Mouse (Mus musculus): ENCODE results near the gene Cyp4b1. TPM values are rescaled to one million over a fixed set of nuclear protein-coding genes. Genes with fewer than 3 reads are reported as not detected.

Gene Cyp4b1
- polyA plus RNA-seq, 1 experiment from 2014 or later, result 27.5 TPM

GRCm38 (mm10) chr4:115575776-115576175 is 71.7 kb downstream of the Cyp4b1 start:
- H3K27ac ChIP-seq (ENCODE audit: low read length), result no peak overlapping the region
- H3K9me3 ChIP-seq (ENCODE audit: control insufficient read depth, low read length), result no peaks in the 10 kb centered on the region
- 51% methylated on average over 2 of the region's 2 CpGs for WGBS
- no peaks in the 10 kb centered on the region for H3K4me1 ChIP-seq (replicated peaks; ENCODE audit: control insufficient read depth, insufficient read depth, low read length)
- H3K9ac ChIP-seq (ENCODE audit: low read length), result no peak overlapping the region
- no peaks in the 10 kb centered on the region for H3K36me3 ChIP-seq (ENCODE audit: control insufficient read depth, insufficient read depth, low read length)
- peak; percentile 85 for ATAC-seq (ENCODE audit: low read depth)
- no peak overlapping the region for H3K4me3 ChIP-seq (ENCODE audit: low read length)
- H3K27me3 ChIP-seq (ENCODE audit: control insufficient read depth, insufficient read depth, low read depth, low read length), result no peaks in the 10 kb centered on the region
- H3K4me2 ChIP-seq (ENCODE audit: low read depth, low read length), result no peak overlapping the region

- Histone ChIP-seq H3K4me1 (replicated peaks; ENCODE audit: control insufficient read depth, insufficient read depth, low read length) (no peaks in the 10 kb centered on the region), H3K9ac (ENCODE audit: low read length) (no peak overlapping the region), H3K4me2 (ENCODE audit: low read depth, low read length) (no peak overlapping the region), H3K4me3 (ENCODE audit: low read length) (no peak overlapping the region), H3K9me3 (ENCODE audit: control insufficient read depth, low read length) (no peaks in the 10 kb centered on the region), H3K36me3 (ENCODE audit: control insufficient read depth, insufficient read depth, low read length) (no peaks in the 10 kb centered on the region), H3K27me3 (ENCODE audit: control insufficient read depth, insufficient read depth, low read depth, low read length) (no peaks in the 10 kb centered on the region), H3K27ac (ENCODE audit: low read length) (no peak overlapping the region)
- 67% methylated on average over 3 of the region's 3 CpGs for WGBS
- ATAC-seq (ENCODE audit: low read depth), result no peak
These were observed 72.3 kb downstream of the Cyp4b1 start for GRCm38 (mm10) chr4:115575255-115575654.

Other genes starting within 250 kb of the Cyp4b1 start
- not detected in 2 replicates for gene Cyp4a12b, start 236.1 kb downstream of the Cyp4b1 start, polyA plus RNA-seq (2015; fragmentation: Nextera tagmentation; extraction: Ambion mirVana)
- not detected in 2 replicates for gene Cyp4a30b, start 195.1 kb downstream of the Cyp4b1 start, polyA plus RNA-seq (2015; fragmentation: Nextera tagmentation; extraction: Ambion mirVana)
- not detected in 2 replicates for gene Cyp4a14, start 151.6 kb downstream of the Cyp4b1 start, polyA plus RNA-seq (2015; fragmentation: Nextera tagmentation; extraction: Ambion mirVana)
- gene Cyp4a10, start 129.5 kb downstream of the Cyp4b1 start, polyA plus RNA-seq (2015; fragmentation: Nextera tagmentation; extraction: Ambion mirVana), result not detected in 2 replicates
- gene Cyp4a31, start 84.1 kb downstream of the Cyp4b1 start, polyA plus RNA-seq (2015; fragmentation: Nextera tagmentation; extraction: Ambion mirVana), result not detected in 2 replicates
- gene Cyp4a32, start 46.8 kb downstream of the Cyp4b1 start, polyA plus RNA-seq (2015; fragmentation: Nextera tagmentation; extraction: Ambion mirVana), result not detected in 2 replicates
- 32.4 and 36.9 TPM in 2 replicates for gene Efcab14, start 90.0 kb upstream of the Cyp4b1 start, polyA plus RNA-seq (2015; fragmentation: Nextera tagmentation; extraction: Ambion mirVana)
- 0.19 TPM in 1 of 2 replicates, not detected in the other for gene Tex38, start 133.3 kb upstream of the Cyp4b1 start, polyA plus RNA-seq (2015; fragmentation: Nextera tagmentation; extraction: Ambion mirVana)
- gene Atpaf1, start 137.1 kb upstream of the Cyp4b1 start, polyA plus RNA-seq (2015; fragmentation: Nextera tagmentation; extraction: Ambion mirVana), result 38.6 and 45.1 TPM in 2 replicates
- 14.2 and 15.6 TPM in 2 replicates for gene Mob3c, start 180.4 kb upstream of the Cyp4b1 start, polyA plus RNA-seq (2015; fragmentation: Nextera tagmentation; extraction: Ambion mirVana)
- 28.1 and 30.1 TPM in 2 replicates for gene Mknk1, start 191.5 kb upstream of the Cyp4b1 start, polyA plus RNA-seq (2015; fragmentation: Nextera tagmentation; extraction: Ambion mirVana)
- not detected in 2 replicates for gene Kncn, start 236.7 kb upstream of the Cyp4b1 start, polyA plus RNA-seq (2015; fragmentation: Nextera tagmentation; extraction: Ambion mirVana)
- gene 6430628N08Rik, start 242.9 kb upstream of the Cyp4b1 start, polyA plus RNA-seq (2015; fragmentation: Nextera tagmentation; extraction: Ambion mirVana), result not detected in 2 replicates

Data from lung, embryonic 16.5 days (tissue).